Mouse (Mus musculus) CH12.LX (cell line): ENCODE results near the gene Ttc9c. TPM values are rescaled to one million over a fixed set of nuclear protein-coding genes. Genes with fewer than 3 reads are reported as not detected.

Experiments
- DNase-seq: peaks from one replicate; pipeline ENCODE4 v3.0.0-alpha.2; 2013; ENCODE audit errors: extremely low read depth
- H3K27ac ChIP-seq: 2 replicates; pipeline ENCODE4 v1.5.1; 2012; ENCODE audit warnings: low read depth, mild to moderate bottlenecking, control low read depth, moderate library complexity; ENCODE audit not compliant: insufficient read depth
- H3K27me3 ChIP-seq: replicated peaks from 2 replicates; pipeline ENCODE3; 2012; ENCODE audit warnings: inconsistent platforms
- H3K36me3 ChIP-seq, 2 experiments: replicated peaks in 1 of 2; 2 replicates each; pipeline versions ENCODE3 to v1.6.1; 2012; ENCODE audit warnings: inconsistent platforms in 1 of 2, low read length in 1 of 2, mild to moderate bottlenecking in 1 of 2, mixed read lengths in 1 of 2, moderate library complexity in 1 of 2; ENCODE audit not compliant: control insufficient read depth in 1 of 2, insufficient read depth in 1 of 2
- H3K4me1 ChIP-seq, 2 experiments: 2 replicates each; pipeline ENCODE4 v1.6.1; 2012; ENCODE audit warnings: inconsistent platforms in 1 of 2, moderate library complexity in 1 of 2; ENCODE audit not compliant: insufficient read depth in 2 of 2, control insufficient read depth in 1 of 2
- H3K4me2 ChIP-seq: 2 replicates; pipeline ENCODE4 v1.6.1; 2012; ENCODE audit warnings: low read depth, mild to moderate bottlenecking, control low read depth; ENCODE audit not compliant: poor library complexity, insufficient read depth, severe bottlenecking
- H3K4me3 ChIP-seq, 3 experiments: fragments of 150-350 bp in 1 of 3; sonication (generic) in 1 of 3; replicated peaks in 1 of 3; 2 replicates each; pipeline versions ENCODE3 to v1.5.1; 2011 to 2012; ENCODE audit warnings: low read depth in 2 of 3, low read length in 2 of 3, mild to moderate bottlenecking in 2 of 3, moderate library complexity in 2 of 3, control low read depth in 1 of 3, improper control_type of control experiment in 1 of 3, inconsistent platforms in 1 of 3, mixed read lengths in 1 of 3; ENCODE audit not compliant: poor library complexity in 1 of 3
- H3K79me2 ChIP-seq: replicated peaks from 2 replicates; pipeline ENCODE4 v1.6.1; 2012; ENCODE audit warnings: mild to moderate bottlenecking, moderate library complexity; ENCODE audit not compliant: control insufficient read depth, poor library complexity, insufficient read depth, severe bottlenecking; ENCODE audit errors: extremely low read depth
- H3K9ac ChIP-seq: 2 replicates; pipeline ENCODE4 v1.6.1; 2012; ENCODE audit warnings: low read depth, mild to moderate bottlenecking, control low read depth, moderate library complexity; ENCODE audit not compliant: insufficient read depth
- H3K9me3 ChIP-seq: replicated peaks from 2 replicates; pipeline ENCODE3; 2012; ENCODE audit warnings: low read length, inconsistent platforms, mixed read lengths
- CHD1 ChIP-seq: IDR thresholded peaks from 2 replicates; pipeline ENCODE4 v1.6.1; 2012; ENCODE audit warnings: low read depth, low read length, improper control_type of control experiment, inconsistent platforms
- CTCF ChIP-seq, 2 experiments: IDR thresholded peaks in 1 of 2; conservative IDR thresholded peaks in 1 of 2; 2 replicates each; pipeline ENCODE4 v1.5.1; 2011 to 2012; ENCODE audit warnings: low read depth in 2 of 2, low read length in 2 of 2, improper control_type of control experiment in 1 of 2, inconsistent platforms in 1 of 2, mild to moderate bottlenecking in 1 of 2, moderate library complexity in 1 of 2
- E2F4 ChIP-seq: IDR thresholded peaks from 2 replicates; pipeline ENCODE4 v1.6.1; 2011; ENCODE audit warnings: low read depth, low read length, improper control_type of control experiment; ENCODE audit not compliant: insufficient replicate concordance
- EP300 ChIP-seq: IDR thresholded peaks from 2 replicates; pipeline ENCODE4 v1.6.1; 2011; ENCODE audit warnings: low read length, improper control_type of control experiment
- GABPA ChIP-seq: IDR thresholded peaks from 2 replicates; pipeline ENCODE4 v1.6.1; 2012; ENCODE audit warnings: low read depth, low read length, improper control_type of control experiment, inconsistent platforms; ENCODE audit not compliant: insufficient replicate concordance
- IRF4 ChIP-seq: IDR thresholded peaks from 2 replicates; pipeline ENCODE4 v1.6.1; 2014; ENCODE audit warnings: low read depth, mild to moderate bottlenecking, inconsistent platforms, low read length, improper control_type of control experiment
- JUND ChIP-seq: conservative IDR thresholded peaks from 2 replicates; pipeline ENCODE4 v1.6.1; 2011; ENCODE audit warnings: low read depth, low read length, improper control_type of control experiment
- KAT2A ChIP-seq: IDR thresholded peaks from 2 replicates; pipeline ENCODE4 v1.6.1; 2012; ENCODE audit warnings: low read length, improper control_type of control experiment, inconsistent platforms; ENCODE audit not compliant: insufficient replicate concordance
- MAX ChIP-seq: IDR thresholded peaks from 2 replicates; pipeline ENCODE4 v1.6.1; 2011; ENCODE audit warnings: low read length, improper control_type of control experiment
- MAZ ChIP-seq: IDR thresholded peaks from 2 replicates; pipeline ENCODE4 v1.6.1; 2012; ENCODE audit warnings: low read depth, mild to moderate bottlenecking, inconsistent platforms, low read length, improper control_type of control experiment, moderate library complexity
- MEF2A ChIP-seq: IDR thresholded peaks from 2 replicates; pipeline ENCODE4 v1.6.1; 2014; ENCODE audit warnings: low read depth, mild to moderate bottlenecking, inconsistent platforms, low read length, improper control_type of control experiment, borderline replicate concordance
- MXI1 ChIP-seq: IDR thresholded peaks from 2 replicates; pipeline ENCODE4 v1.6.1; 2011; ENCODE audit warnings: mild to moderate bottlenecking, low read depth, low read length, improper control_type of control experiment
- MYC ChIP-seq: IDR thresholded peaks from 2 replicates; pipeline ENCODE4 v1.6.1; 2011; ENCODE audit warnings: low read depth, mild to moderate bottlenecking, improper control_type of control experiment, low read length
- NELFE ChIP-seq: IDR thresholded peaks from 2 replicates; pipeline ENCODE4 v1.6.1; 2011; ENCODE audit warnings: low read depth, low read length, improper control_type of control experiment
- NRF1 ChIP-seq: IDR thresholded peaks from 2 replicates; pipeline ENCODE4 v1.6.1; 2014; ENCODE audit warnings: low read depth, mild to moderate bottlenecking, inconsistent platforms, low read length, improper control_type of control experiment, moderate library complexity
- PAX5 ChIP-seq: IDR thresholded peaks from 2 replicates; pipeline ENCODE4 v1.6.1; 2012; ENCODE audit warnings: low read length, inconsistent platforms, mixed read lengths
- POLR2AphosphoS2 ChIP-seq: IDR thresholded peaks from 2 replicates; pipeline ENCODE4 v1.6.1; 2011; ENCODE audit warnings: low read depth, low read length, improper control_type of control experiment
- SIN3A ChIP-seq: IDR thresholded peaks from 2 replicates; pipeline ENCODE4 v1.6.1; 2012; ENCODE audit warnings: low read length, improper control_type of control experiment, inconsistent platforms
- SMC3 ChIP-seq: IDR thresholded peaks from 2 replicates; pipeline ENCODE4 v1.6.1; 2011; ENCODE audit warnings: low read depth, low read length, improper control_type of control experiment
- ZKSCAN1 ChIP-seq: IDR thresholded peaks from 2 replicates; pipeline ENCODE4 v1.6.1; 2012; ENCODE audit warnings: low read depth, inconsistent platforms, low read length, improper control_type of control experiment, borderline replicate concordance
- ZMIZ1 ChIP-seq: IDR thresholded peaks from 2 replicates; pipeline ENCODE4 v1.6.1; 2012; ENCODE audit warnings: low read depth, mild to moderate bottlenecking, inconsistent platforms, low read length, improper control_type of control experiment
- ZNF384 ChIP-seq: IDR thresholded peaks from 2 replicates; pipeline ENCODE4 v1.6.1; 2012; ENCODE audit warnings: low read depth, low read length, improper control_type of control experiment, inconsistent platforms
- dilution Hi-C: fragments of 300-500 bp; cut with MboI; formaldehyde crosslinking; loops from 2 replicates; pipeline ENCODE4 v1.14.3; 2020; ENCODE audit warnings: low sequenced_read_pairs; ENCODE audit not compliant: extremely low pct_unique_long_range_greater_than_20kb, extremely low pct_ligation_motif_present
- in situ Hi-C: fragments of 300-500 bp; cut with MboI; formaldehyde crosslinking; loops from 3 replicates; pipeline ENCODE4 v1.14.3; 2019; ENCODE audit warnings: low sequenced_read_pairs, low pct_ligation_motif_present, low pct_unique_long_range_greater_than_20kb, mixed read lengths
- polyA plus RNA-seq: library from polyadenylated mRNA; unstranded; fragments of >175 nt; gene quantifications from 2 replicates; pipeline ENCODE4 v1.2.1, GENCODE M21; 2012; ENCODE audit warnings: low read depth; ENCODE audit not compliant: insufficient read length
- total RNA-seq, 2 experiments: library from RNA; depleted of rRNA; stranded (reverse); fragments of 300-350 nt in 1 of 2; fragments of >200 nt in 1 of 2; gene quantifications; 2 replicates each; pipeline ENCODE4 v1.2.3; 2012 to 2014

The Ttc9c gene
- total and polyA plus RNA-seq, 3 experiments, result 42.0 to 56.5 (median 44.7) TPM

- TF ChIP-seq CHD1 (no peak), ZMIZ1 (peak; percentile 95), MAZ (peak; percentile 25; the same call in 1 of the 2 replicates), NELFE (peak; percentile 87), GABPA (no peak), MAX (peak; percentile 70), E2F4 (no peak), KAT2A (no peak), NRF1 (peak; percentile 88), MYC (no peak), POLR2AphosphoS2 (no peak), EP300 (no peak), CTCF (conservative IDR thresholded peaks at IDR 0.05 in 1 of 2, IDR thresholded peaks at IDR 0.05 in 1 of 2; ENCODE audit: low read depth in 2 of 2, low read length in 2 of 2) (no peak), ZNF384 (no peak), SMC3 (no peak), IRF4 (peak; percentile 14; the same call in 1 of the 2 replicates), SIN3A (peak; percentile 74; the same call in 1 of the 2 replicates)
These were observed 677 bp upstream of the Ttc9c start, which contains the start of gene Hnrnpul2 (continued) for GRCm38 (mm10) chr19:8819596-8820423.

GRCm38 (mm10) chr19:8818301-8818798 is 783 bp downstream of the Ttc9c start:
- Histone ChIP-seq H3K9me3 (no peaks in the 10 kb centered on the region), H3K9ac (peak overlapping the region; percentile 95), H3K4me3 (peak overlapping the region; percentile 90 to 96 (median 91)), H3K27ac (peak overlapping the region; percentile 91), H3K27me3 (no peaks in the 10 kb centered on the region), H3K4me2 (peak overlapping the region; percentile 93), H3K36me3 (peaks cover 31 to 45% of the 10 kb centered on the region in 2 experiments), H3K4me1 (peaks cover 10 to 42% of the 10 kb centered on the region in 2 experiments), H3K79me2 (peaks cover 64% of the 10 kb centered on the region)
- TF ChIP-seq E2F4 (no peak), PAX5 (no peak), NRF1 (no peak), SMC3 (no peak), ZKSCAN1 (no peak), MEF2A (no peak), JUND (no peak), GABPA (no peak), MAX (no peak), MXI1 (no peak), ZNF384 (no peak)
- dilution Hi-C loops, result no loop called here
- in situ Hi-C loops, result no loop called here
- no peak for DNase-seq
